Mouse (Mus musculus) adrenal gland, adult 8-10 months (tissue): ENCODE results near the gene Plekha6. TPM values are rescaled to one million over a fixed set of nuclear protein-coding genes. Genes with fewer than 3 reads are reported as not detected.

Experiments used
- DNase-seq: peaks from one replicate; pipeline ENCODE4 v3.0.0; 2022
- total RNA-seq, 4 experiments: library from RNA; stranded (reverse); gene quantifications; 2 replicates each; pipeline ENCODE4 v1.2.4; 2022

The Plekha6 gene
- total RNA-seq, 4 experiments from 2014 or later: 16.1 to 56.7 (median 33.1) TPM

GRCm38 (mm10) chr1:133182706-133183095, 18.7 kb downstream of the Plekha6 start:
- DNase-seq: no peak

- DNase-seq: no peak
Observed at GRCm38 (mm10) chr1:133183141-133183925, 19.3 kb downstream of the Plekha6 start.

- no peak for DNase-seq
Observed at GRCm38 (mm10) chr1:133187948-133188680, 24.1 kb downstream of the Plekha6 start.

GRCm38 (mm10) chr1:133188719-133189118, 24.7 kb downstream of the Plekha6 start:
- peak; percentile 41 for DNase-seq

GRCm38 (mm10) chr1:133189471-133189870, 25.5 kb downstream of the Plekha6 start:
- DNase-seq: no peak

GRCm38 (mm10) chr1:133190550-133190949, 26.5 kb downstream of the Plekha6 start:
- no peak for DNase-seq

GRCm38 (mm10) chr1:133196181-133196580, 32.2 kb downstream of the Plekha6 start:
- DNase-seq: no peak

GRCm38 (mm10) chr1:133197266-133197665, 33.3 kb downstream of the Plekha6 start:
- no peak for DNase-seq

GRCm38 (mm10) chr1:133199706-133200105, 35.7 kb downstream of the Plekha6 start:
- no peak for DNase-seq

GRCm38 (mm10) chr1:133201499-133201898, 37.5 kb downstream of the Plekha6 start:
- DNase-seq: no peak

GRCm38 (mm10) chr1:133203701-133204100, 39.7 kb downstream of the Plekha6 start:
- no peak for DNase-seq

GRCm38 (mm10) chr1:133204341-133204849, 40.4 kb downstream of the Plekha6 start:
- DNase-seq: peak; percentile 85

GRCm38 (mm10) chr1:133204985-133205384, 41.0 kb downstream of the Plekha6 start:
- DNase-seq: no peak

- DNase-seq: no peak
Observed at GRCm38 (mm10) chr1:133208086-133208815, 44.2 kb downstream of the Plekha6 start.

GRCm38 (mm10) chr1:133209036-133209435, 45.0 kb downstream of the Plekha6 start:
- no peak for DNase-seq

GRCm38 (mm10) chr1:133209482-133209881, 45.5 kb downstream of the Plekha6 start:
- no peak for DNase-seq

- DNase-seq: no peak
Observed at GRCm38 (mm10) chr1:133209901-133210516, 46.0 kb downstream of the Plekha6 start.

- DNase-seq: peak; percentile 78
Observed at GRCm38 (mm10) chr1:133210766-133211165, 46.8 kb downstream of the Plekha6 start.

GRCm38 (mm10) chr1:133212273-133212672, 48.3 kb downstream of the Plekha6 start:
- DNase-seq: no peak

- no peak for DNase-seq
Observed at GRCm38 (mm10) chr1:133213098-133213497, 49.1 kb downstream of the Plekha6 start.

- DNase-seq: no peak
Observed at GRCm38 (mm10) chr1:133213901-133214300, 49.9 kb downstream of the Plekha6 start.

GRCm38 (mm10) chr1:133214672-133215359, 50.8 kb downstream of the Plekha6 start:
- DNase-seq: no peak
